Mouse (Mus musculus) hematopoietic stem cell, adult 5-6 weeks (primary cell): ENCODE data around the gene Serpind1. TPM values are rescaled to one million over a fixed set of nuclear protein-coding genes. Genes with fewer than 3 reads are reported as not detected.

Experiments used
- ATAC-seq, 2 experiments: fragments of 125-278 bp in 1 of 2; replicated peaks in 1 of 2; 2 replicates each; pipeline ENCODE4 v1.8.0; 2016 to 2017; ENCODE audit warnings: inconsistent platforms in 2 of 2, mild to moderate bottlenecking in 2 of 2, moderate number of reproducible peaks in 2 of 2, low read depth in 1 of 2, moderate TSS enrichment in 1 of 2; ENCODE audit not compliant: low FRiP score in 2 of 2, poor library complexity in 2 of 2, severe bottlenecking in 2 of 2, insufficient read depth in 1 of 2, low TSS enrichment in 1 of 2
- total RNA-seq: library from RNA; stranded (forward); fragments of 172-1452, 232-1000 nt; gene quantifications from 2 replicates; pipeline ENCODE4 v1.2.3, GENCODE M21; 2017

Gene Serpind1
- total RNA-seq, 1 experiment from 2014 or later = not detected

- no peak for ATAC-seq
These were observed 9.5 kb downstream of the Serpind1 start for GRCm38 (mm10) chr16:17340705-17341104.

GRCm38 (mm10) chr16:17341847-17342246 lies 10.7 kb downstream of the Serpind1 start:
- no peak for ATAC-seq

GRCm38 (mm10) chr16:17345141-17345812 lies 14.1 kb downstream of the Serpind1 start:
- no peak for ATAC-seq

- ATAC-seq = no peak
These were observed 14.6 kb downstream of the Serpind1 start for GRCm38 (mm10) chr16:17345813-17346155.

- no peak for ATAC-seq
These were observed 15.6 kb downstream of the Serpind1 start for GRCm38 (mm10) chr16:17346766-17347165.

GRCm38 (mm10) chr16:17356031-17356430 lies 24.9 kb downstream of the Serpind1 start:
- no peak for ATAC-seq

GRCm38 (mm10) chr16:17358787-17359186 lies 27.6 kb downstream of the Serpind1 start:
- ATAC-seq = no peak

- no peak for ATAC-seq
These were observed 51.1 kb downstream of the Serpind1 start for GRCm38 (mm10) chr16:17382306-17382705.

- ATAC-seq = no peak
These were observed 52.6 kb downstream of the Serpind1 start for GRCm38 (mm10) chr16:17383594-17384326.

- ATAC-seq = no peak
These were observed 61.6 kb downstream of the Serpind1 start for GRCm38 (mm10) chr16:17392784-17393183.

Other genes starting within 250 kb of the Serpind1 start
- 85.2 and 117 TPM in 2 replicates for gene Ppil2, start 220.1 kb upstream of the Serpind1 start, total RNA-seq
- gene 2610318N02Rik, start 206.2 kb upstream of the Serpind1 start, total RNA-seq = 5.0 and 9.0 TPM in 2 replicates
- gene Sdf2l1, start 199.0 kb upstream of the Serpind1 start, total RNA-seq = 24.2 and 26.2 TPM in 2 replicates
- 16.1 and 16.8 TPM in 2 replicates for gene Ydjc, start 186.8 kb upstream of the Serpind1 start, total RNA-seq
- gene Ccdc116, start 184.1 kb upstream of the Serpind1 start, total RNA-seq = 0.35 and 4.3 TPM in 2 replicates
- 99.6 and 120 TPM in 2 replicates for gene Ube2l3, start 128.7 kb upstream of the Serpind1 start, total RNA-seq
- 0.25 and 0.50 TPM in 2 replicates for gene Rimbp3, start 122.8 kb upstream of the Serpind1 start, total RNA-seq
- gene Hic2, start 97.8 kb upstream of the Serpind1 start, total RNA-seq = 2.9 and 3.9 TPM in 2 replicates
- gene Tmem191c, start 55.3 kb upstream of the Serpind1 start, total RNA-seq = 12.4 and 27.3 TPM in 2 replicates
- gene Snap29, start 74.6 kb downstream of the Serpind1 start, total RNA-seq = 19.8 and 23.1 TPM in 2 replicates
- gene Pi4ka, start 74.9 kb downstream of the Serpind1 start, total RNA-seq = 42.2 and 46.0 TPM in 2 replicates
- 27.4 and 35.1 TPM in 2 replicates for gene Crkl, start 120.6 kb downstream of the Serpind1 start, total RNA-seq
- gene Aifm3, start 158.2 kb downstream of the Serpind1 start, total RNA-seq = 0.05 TPM in 1 of 2 replicates, not detected in the other
- gene Lztr1, start 177.3 kb downstream of the Serpind1 start, total RNA-seq = 36.3 and 60.6 TPM in 2 replicates
- 21.2 and 55.7 TPM in 2 replicates for gene Thap7, start 199.8 kb downstream of the Serpind1 start, total RNA-seq
- gene Lrrc74b, start 229.9 kb downstream of the Serpind1 start, total RNA-seq = 0.13 and 0.45 TPM in 2 replicates
- 0.69 and 1.4 TPM in 2 replicates for gene P2rx6, start 230.5 kb downstream of the Serpind1 start, total RNA-seq